17 mouse cellular contexts compared by ENCODE assay signal in genomic region chr13:14056801-14057200, GRCm38 (mm10).
"Had no signal": no experiment of that assay in that cellular context is flagged by ENCODE, and none has a peak within 500 bp of the region (broad histone marks: within the 10 kb centered on the region; RNA-seq: fewer than 3 reads in every experiment).

No protein-coding gene starts in this region.

- H3K27me3 ChIP-seq: megakaryocyte, embryonic 14.5 days; midbrain, embryonic 12.5 days; neural tube, embryonic 12.5 days; stomach, embryonic 15.5 days had no signal

- H3K27ac ChIP-seq: midbrain, embryonic 10.5 days; midbrain, embryonic 12.5 days; neural tube, embryonic 12.5 days; stomach, embryonic 15.5 days; stomach, postnatal 0 days had no signal

- H3K9ac ChIP-seq: lung, embryonic 14.5 days; midbrain, embryonic 12.5 days; neural tube, embryonic 12.5 days; stomach, embryonic 15.5 days had no signal

- H3K9me3 ChIP-seq: megakaryocyte, embryonic 14.5 days; midbrain, embryonic 10.5 days; midbrain, embryonic 12.5 days; neural tube, embryonic 12.5 days; stomach, embryonic 15.5 days had no signal

- ATAC-seq: midbrain, embryonic 16.5 days had no signal

- H3K4me3 ChIP-seq: midbrain, embryonic 10.5 days; midbrain, embryonic 12.5 days; myocyte; neural tube, embryonic 12.5 days; stomach, embryonic 15.5 days had no signal

- H3K4me1 ChIP-seq: stomach, embryonic 15.5 days had no signal

- DNase-seq: lung, adult 18-20 months; lung, embryonic 14.5 days; lung, postnatal 10 days; lung, postnatal 4 days; midbrain, embryonic 14.5 days; right cerebral cortex, postnatal 14 days; thymus, adult 2 months; thymus, postnatal 25 days; thymus, postnatal 4 days had no signal
